Mouse (Mus musculus) testis, adult 2 months (tissue): ENCODE measurements around the gene Hnrnpl. TPM values are rescaled to one million over a fixed set of nuclear protein-coding genes. Genes with fewer than 3 reads are reported as not detected.

Source experiments
- H3K27ac ChIP-seq: fragments of 200-500 bp; 2 replicates; pipeline ENCODE4 v1.5.1; 2012; ENCODE audit warnings: low read depth, low read length; ENCODE audit not compliant: control insufficient read depth, insufficient read depth
- H3K27me3 ChIP-seq: fragments of 200-500 bp; 2 replicates; pipeline ENCODE4 v1.6.1; 2012; ENCODE audit warnings: mild to moderate bottlenecking, low read length, moderate library complexity; ENCODE audit not compliant: control insufficient read depth, insufficient read depth
- H3K36me3 ChIP-seq: fragments of 200-500 bp; 2 replicates; pipeline ENCODE4 v1.6.1; 2012; ENCODE audit warnings: mild to moderate bottlenecking, low read length; ENCODE audit not compliant: control insufficient read depth, insufficient read depth
- H3K4me1 ChIP-seq: fragments of 200-500 bp; 2 replicates; pipeline ENCODE4 v1.6.1; 2012; ENCODE audit warnings: low read length; ENCODE audit not compliant: control insufficient read depth, insufficient read depth
- H3K4me3 ChIP-seq: fragments of 200-500 bp; 2 replicates; pipeline ENCODE4 v1.5.1; 2012; ENCODE audit warnings: low read depth, mild to moderate bottlenecking, low read length, moderate library complexity, mixed read lengths; ENCODE audit not compliant: control insufficient read depth
- CTCF ChIP-seq: fragments of 200-500 bp; IDR thresholded peaks from 2 replicates; pipeline ENCODE4 v1.5.1; 2012; ENCODE audit warnings: low read depth, mild to moderate bottlenecking, inconsistent platforms, low read length, moderate library complexity; ENCODE audit not compliant: control insufficient read depth, insufficient read depth, insufficient replicate concordance
- POLR2A ChIP-seq: fragments of 200-500 bp; IDR thresholded peaks from 2 replicates; pipeline ENCODE4 v1.6.1; 2012; ENCODE audit warnings: low read depth, mild to moderate bottlenecking, inconsistent platforms, low read length, moderate library complexity; ENCODE audit not compliant: control insufficient read depth
- polyA plus RNA-seq: library from polyadenylated mRNA; depleted of rRNA; stranded (reverse); fragments of >200 nt; gene quantifications from 2 replicates; pipeline ENCODE4 v1.2.3, GENCODE M21; 2012

Hnrnpl gene
- polyA plus RNA-seq, 1 experiment, result 200 TPM

- H3K27me3 ChIP-seq, result no peaks in the 10 kb centered on the region
Measured at GRCm38 (mm10) chr7:28769414-28769958, 38.9 kb upstream of the Hnrnpl start.

GRCm38 (mm10) chr7:28770309-28770708 is 38.0 kb upstream of the Hnrnpl start:
- Histone ChIP-seq H3K36me3 (no peaks in the 10 kb centered on the region; the same call in 1 of the 2 replicates), H3K27ac (no peak overlapping the region), H3K27me3 (no peaks in the 10 kb centered on the region), H3K4me1 (peaks cover 4% of the 10 kb centered on the region), H3K4me3 (no peak overlapping the region)
- TF ChIP-seq POLR2A (no peak), CTCF (no peak)

More at GRCm38 (mm10) chr7:28769414-28769958, 38.9 kb upstream of the Hnrnpl start:
- Histone ChIP-seq H3K4me3 (no peak overlapping the region), H3K36me3 (no peaks in the 10 kb centered on the region; the same call in 1 of the 2 replicates), H3K27ac (no peak overlapping the region), H3K4me1 (peaks cover 4% of the 10 kb centered on the region)
- TF ChIP-seq CTCF (no peak), POLR2A (no peak)

GRCm38 (mm10) chr7:28771867-28772266 is 36.5 kb upstream of the Hnrnpl start:
- Histone ChIP-seq H3K4me3 (no peak overlapping the region), H3K4me1 (peaks cover 4% of the 10 kb centered on the region), H3K27ac (no peak overlapping the region), H3K36me3 (peaks cover under 1% of the 10 kb centered on the region; the same call in 1 of the 2 replicates), H3K27me3 (no peaks in the 10 kb centered on the region)
- TF ChIP-seq POLR2A (no peak), CTCF (no peak)

GRCm38 (mm10) chr7:28773163-28773562 is 35.2 kb upstream of the Hnrnpl start:
- Histone ChIP-seq H3K36me3 (peaks cover 3% of the 10 kb centered on the region; the same call in 1 of the 2 replicates), H3K27ac (no peak overlapping the region), H3K4me1 (no peaks in the 10 kb centered on the region; the same call in 1 of the 2 replicates), H3K27me3 (no peaks in the 10 kb centered on the region), H3K4me3 (no peak overlapping the region)
- TF ChIP-seq CTCF (no peak), POLR2A (no peak)

GRCm38 (mm10) chr7:28774164-28774563 is 34.2 kb upstream of the Hnrnpl start:
- H3K27ac ChIP-seq, result no peak overlapping the region

GRCm38 (mm10) chr7:28775129-28775528 is 33.2 kb upstream of the Hnrnpl start:
- H3K27ac ChIP-seq, result no peak overlapping the region
- H3K4me1 ChIP-seq, result no peaks in the 10 kb centered on the region; the same call in 1 of the 2 replicates
- no peaks in the 10 kb centered on the region for H3K27me3 ChIP-seq
- TF ChIP-seq POLR2A, result no peak
- H3K4me3 ChIP-seq, result no peak overlapping the region
- peaks cover 5% of the 10 kb centered on the region for H3K36me3 ChIP-seq

More at GRCm38 (mm10) chr7:28774164-28774563, 34.2 kb upstream of the Hnrnpl start:
- Histone ChIP-seq H3K4me3 (no peak overlapping the region), H3K27me3 (no peaks in the 10 kb centered on the region), H3K4me1 (no peaks in the 10 kb centered on the region; the same call in 1 of the 2 replicates), H3K36me3 (peaks cover 3% of the 10 kb centered on the region)
- no peak for TF ChIP-seq POLR2A
- TF ChIP-seq CTCF, result no peak

- H3K27ac ChIP-seq, result no peak overlapping the region
- no peaks in the 10 kb centered on the region for H3K27me3 ChIP-seq
- H3K36me3 ChIP-seq, result peaks cover 5% of the 10 kb centered on the region
- no peaks in the 10 kb centered on the region; the same call in 1 of the 2 replicates for H3K4me1 ChIP-seq
- TF ChIP-seq CTCF (no peak), POLR2A (no peak)
- H3K4me3 ChIP-seq, result no peak overlapping the region
Measured at GRCm38 (mm10) chr7:28778825-28779224, 29.5 kb upstream of the Hnrnpl start.

- H3K36me3 ChIP-seq, result peaks cover 5% of the 10 kb centered on the region
- H3K4me1 ChIP-seq, result no peaks in the 10 kb centered on the region; the same call in 1 of the 2 replicates
- H3K4me3 ChIP-seq, result no peak overlapping the region
- TF ChIP-seq POLR2A (no peak), CTCF (peak; percentile 56; the same call in 1 of the 2 replicates)
- no peaks in the 10 kb centered on the region for H3K27me3 ChIP-seq
- H3K27ac ChIP-seq, result peak overlapping the region; percentile 35; the same call in 1 of the 2 replicates
Measured at GRCm38 (mm10) chr7:28780067-28780658, 28.2 kb upstream of the Hnrnpl start.
